Mouse (Mus musculus) thymus, adult 2 months (tissue): ENCODE results near the gene Trappc13.
"Not testable (repeated sequence)": the region's sequence is repeated elsewhere in the genome, so short reads cannot be mapped to it uniquely, and the experiment has no call there.

Source experiments
- CTCF ChIP-seq: fragments of 200-500 bp; IDR thresholded peaks from 2 replicates; pipeline ENCODE4 v1.5.1; 2012; ENCODE audit warnings: mild to moderate bottlenecking, control low read depth, low read length, moderate library complexity, borderline replicate concordance; ENCODE audit not compliant: control insufficient read depth, poor library complexity, insufficient read depth; ENCODE audit errors: extremely low read depth
- POLR2A ChIP-seq: fragments of 200-500 bp; IDR thresholded peaks from 2 replicates; pipeline ENCODE4 v1.6.1; 2012; ENCODE audit warnings: mild to moderate bottlenecking, low read length, control low read depth, moderate library complexity; ENCODE audit not compliant: control insufficient read depth, poor library complexity, insufficient read depth; ENCODE audit errors: extremely low read depth

DNA sequence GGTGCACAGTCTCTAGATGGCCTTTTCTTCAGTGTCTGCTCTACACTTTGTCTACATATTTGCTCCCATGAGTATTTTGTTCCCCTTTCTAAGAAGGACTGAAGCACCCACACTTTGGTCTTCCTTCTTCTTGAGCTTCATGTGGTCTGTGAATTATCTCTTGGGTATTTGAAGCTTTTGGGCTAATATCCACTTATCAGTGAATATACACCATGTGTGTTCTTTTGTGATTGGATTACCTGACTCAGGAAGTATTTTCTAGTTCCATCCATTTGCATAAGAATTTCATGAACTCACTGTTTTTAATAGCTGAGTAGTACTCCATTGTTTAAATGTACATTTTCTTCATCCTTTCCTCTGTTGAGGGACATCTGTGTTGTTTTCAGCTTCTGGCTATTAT is 17.6 kb upstream of the Trappc13 start:
- not testable (repeated sequence) for TF ChIP-seq POLR2A, CTCF
